Mouse (Mus musculus) olfactory bulb, adult 2 months (tissue): ENCODE results near the gene Slc39a7. TPM values are rescaled to one million over a fixed set of nuclear protein-coding genes. Genes with fewer than 3 reads are reported as not detected.

Experiments used
- H3K27ac ChIP-seq: fragments of 200-500 bp; 2 replicates; pipeline ENCODE4 v1.5.1; 2012; ENCODE audit warnings: low read depth, low read length; ENCODE audit not compliant: insufficient read depth
- H3K4me1 ChIP-seq: fragments of 200-500 bp; 2 replicates; pipeline ENCODE4 v1.6.1; 2012; ENCODE audit warnings: low read length; ENCODE audit not compliant: control insufficient read depth, insufficient read depth
- H3K4me3 ChIP-seq: fragments of 200-500 bp; 2 replicates; pipeline ENCODE4 v1.5.1; 2012; ENCODE audit warnings: mild to moderate bottlenecking, low read depth, low read length, moderate library complexity; ENCODE audit not compliant: insufficient read depth
- CTCF ChIP-seq: fragments of 200-500 bp; IDR thresholded peaks from 2 replicates; pipeline ENCODE4 v1.5.1; 2012; ENCODE audit warnings: low read depth, mild to moderate bottlenecking, low read length, moderate library complexity; ENCODE audit not compliant: insufficient read depth
- POLR2A ChIP-seq: fragments of 200-500 bp; IDR thresholded peaks from 2 replicates; pipeline ENCODE4 v1.6.1; 2012; ENCODE audit warnings: mild to moderate bottlenecking, low read depth, low read length, moderate library complexity; ENCODE audit not compliant: insufficient read depth
- WGBS: fragments of 180-500 bp; shearing (Covaris S2); methylation state at CpG from one replicate; pipeline ENCODE4 v1.1.7; 2018; 5-methylcytosine and 5-hydroxymethylcytosine counted together
- polyA plus RNA-seq: library from polyadenylated mRNA; stranded (reverse); fragments of >200 nt; gene quantifications from 2 replicates; pipeline ENCODE4 v1.2.4, GENCODE M21; 2012; ENCODE audit warnings: low replicate concordance; ENCODE audit not compliant: missing spikeins, insufficient read depth, insufficient read length

Gene Slc39a7
- polyA plus RNA-seq, 1 experiment = not detected

DNA sequence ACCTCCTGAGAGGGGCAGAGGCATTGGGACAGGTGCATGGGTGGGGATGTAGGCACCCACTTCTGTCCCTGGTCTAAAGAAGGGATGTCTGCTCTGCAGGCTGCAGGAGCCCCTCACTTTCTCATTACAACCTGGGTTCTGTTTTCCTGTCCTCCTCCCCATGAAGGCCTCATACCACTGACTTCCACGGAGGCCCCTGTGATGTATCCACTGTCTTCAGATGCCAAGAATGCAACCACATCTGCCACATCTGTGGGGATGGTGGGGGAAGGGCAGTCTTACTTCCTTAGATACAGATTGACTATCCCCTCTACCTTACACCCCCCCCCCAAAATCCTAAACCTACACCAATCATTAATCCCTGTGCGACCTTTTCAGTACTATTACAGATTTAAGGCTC is 5.3 kb downstream of the Slc39a7 start:
- 28% methylated on average over 2 of the region's 2 CpGs for WGBS
- Histone ChIP-seq H3K4me3 (no peak overlapping the region), H3K27ac (no peak overlapping the region), H3K4me1 (peaks cover 66% of the 10 kb centered on the region)
- TF ChIP-seq CTCF (no peak), POLR2A (no peak)

DNA sequence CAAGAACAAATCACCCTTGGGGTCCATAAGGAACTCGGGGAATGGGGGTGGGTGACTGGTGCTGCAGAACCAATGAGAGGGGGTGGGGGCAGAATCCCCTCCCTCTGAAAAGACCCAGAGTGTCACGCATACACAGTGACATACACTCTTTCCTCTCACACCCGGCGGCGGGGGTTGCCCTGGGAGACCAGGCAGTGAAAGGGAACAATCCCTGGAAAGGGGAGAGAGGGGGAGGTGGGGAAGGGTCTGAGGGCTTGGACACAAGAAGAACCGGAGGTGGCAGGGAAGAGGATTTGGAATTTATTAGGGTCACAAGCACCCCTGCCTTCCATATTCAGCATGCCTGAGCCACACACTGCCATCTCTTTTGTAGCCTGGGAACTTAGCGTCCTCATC is 5.7 kb downstream of the Slc39a7 start:
- Histone ChIP-seq H3K27ac (no peak overlapping the region), H3K4me1 (peaks cover 68% of the 10 kb centered on the region), H3K4me3 (no peak overlapping the region)
- WGBS = 19% methylated on average over 7 of the region's 7 CpGs
- TF ChIP-seq CTCF (no peak), POLR2A (no peak)

DNA sequence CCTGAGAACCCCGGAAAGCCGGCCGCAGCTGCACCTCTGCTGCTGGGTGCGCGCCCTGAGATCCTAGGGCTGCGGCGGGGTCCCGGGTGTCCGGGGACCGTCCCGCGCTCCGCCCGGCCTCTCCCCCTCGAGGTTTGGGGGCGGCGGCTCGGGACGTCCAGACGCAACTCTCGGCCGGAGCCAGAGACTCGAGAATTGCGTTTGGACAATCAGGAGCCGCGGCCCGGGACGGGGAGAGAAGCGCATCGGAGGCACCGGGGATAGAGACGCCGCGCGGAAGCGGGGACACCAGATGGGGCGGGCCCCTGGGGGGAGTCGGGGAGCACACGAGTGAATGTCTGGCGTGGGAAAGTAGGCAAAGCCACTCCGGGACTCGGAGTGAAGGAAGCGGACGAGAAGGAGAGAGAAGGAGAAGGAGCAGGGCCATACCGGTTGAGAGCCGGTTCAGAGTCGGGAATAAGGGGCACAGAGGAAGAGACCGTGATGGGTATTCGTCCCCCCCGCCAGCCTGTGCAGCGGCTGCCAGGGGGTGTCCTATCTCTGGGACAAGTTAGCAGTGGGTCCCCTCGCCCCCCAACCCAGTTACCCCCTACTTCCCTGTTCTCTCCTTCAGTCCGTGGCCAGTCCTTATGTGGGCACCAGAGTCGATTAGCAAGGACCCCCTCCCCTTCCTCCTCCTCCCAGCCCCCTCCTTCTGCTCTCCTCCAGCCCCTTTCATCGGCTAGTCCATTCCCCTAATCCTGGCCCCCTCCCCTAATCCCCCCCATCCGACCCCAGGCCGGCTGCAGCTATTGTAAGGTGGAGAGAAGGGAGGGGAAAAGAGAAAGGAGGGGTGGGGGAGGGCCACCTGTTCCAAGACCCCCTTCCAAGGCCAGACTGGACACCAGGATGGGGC is 6.4 kb downstream of the Slc39a7 start:
- WGBS = under 1% methylated on average over 54 of the region's 57 CpGs
- TF ChIP-seq POLR2A = no peak; the same call in 1 of the 2 replicates
- no peak for TF ChIP-seq CTCF
- H3K4me1 ChIP-seq = peaks cover 62% of the 10 kb centered on the region

DNA sequence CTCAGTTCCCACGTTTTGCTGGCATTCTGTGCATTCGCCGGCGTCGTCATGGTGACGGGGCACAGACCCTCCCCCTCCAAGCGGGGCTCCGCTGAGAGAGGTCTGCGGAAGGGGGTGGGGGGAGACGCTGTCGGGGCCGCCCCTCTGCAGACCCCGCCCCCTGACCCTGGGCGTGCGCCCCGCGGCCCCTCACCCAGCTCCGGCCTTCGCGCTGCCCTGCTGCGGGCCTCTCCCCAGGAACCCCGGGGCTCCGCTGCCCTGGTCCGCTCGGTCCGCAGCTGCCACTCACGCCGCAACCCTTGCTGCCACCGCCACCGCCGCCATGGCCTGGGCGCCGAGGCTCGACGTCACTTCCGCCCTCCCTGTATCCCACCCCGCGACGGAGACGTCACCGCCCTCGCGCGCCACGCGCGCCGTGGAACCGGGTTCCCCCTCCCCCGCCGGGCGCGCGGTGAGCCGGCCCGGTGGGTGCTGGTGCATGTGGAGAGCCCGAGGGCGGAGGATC is 7.1 kb downstream of the Slc39a7 start, which contains the start of gene Ring1:
Gene Ring1, minus strand, starts transcription at position 364 of the 505 bp plus-strand sequence.
- H3K4me1 ChIP-seq = peaks cover 55% of the 10 kb centered on the region
- peak within 1 kb of the TSS; percentile 75 for H3K4me3 ChIP-seq
- peak; percentile 95 for TF ChIP-seq POLR2A
- TF ChIP-seq CTCF = no peak
- WGBS = under 1% methylated on average over 53 of the region's 58 CpGs
- H3K27ac ChIP-seq = peak within 1 kb of the TSS; percentile 94

More for the DNA sequence above, 6.4 kb downstream of the Slc39a7 start:
- Histone ChIP-seq H3K4me3 (peak overlapping the region; percentile 75), H3K27ac (peak overlapping the region; percentile 94)

DNA sequence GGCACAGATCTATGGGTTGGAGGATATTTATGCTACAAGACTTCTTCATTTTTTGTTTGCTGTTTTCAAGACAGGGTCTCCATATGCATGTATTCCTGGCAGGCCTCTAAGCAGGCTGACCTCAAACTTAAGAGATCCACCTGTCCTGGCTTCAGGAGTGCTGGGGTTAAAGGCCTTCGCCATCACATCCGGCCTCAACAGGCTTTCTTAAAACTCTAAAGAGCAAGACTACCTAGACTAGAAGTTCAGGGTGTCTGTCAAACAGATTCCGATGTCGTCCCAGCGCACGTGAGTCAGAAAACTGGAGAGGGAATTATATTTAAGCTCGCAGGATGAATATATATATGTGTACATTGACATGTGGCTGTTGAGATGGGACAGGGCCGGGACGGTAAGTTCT is 7.8 kb downstream of the Slc39a7 start:
- TF ChIP-seq POLR2A (no peak), CTCF (no peak)
- Histone ChIP-seq H3K4me1 (peaks cover 51% of the 10 kb centered on the region), H3K27ac (0 out of 2 replicates have a peak overlapping the region, but pooled peaks have one; percentile 94), H3K4me3 (peak overlapping the region; percentile 75; the same call in 1 of the 2 replicates)
- 50% methylated on average over 9 of the region's 9 CpGs for WGBS

DNA sequence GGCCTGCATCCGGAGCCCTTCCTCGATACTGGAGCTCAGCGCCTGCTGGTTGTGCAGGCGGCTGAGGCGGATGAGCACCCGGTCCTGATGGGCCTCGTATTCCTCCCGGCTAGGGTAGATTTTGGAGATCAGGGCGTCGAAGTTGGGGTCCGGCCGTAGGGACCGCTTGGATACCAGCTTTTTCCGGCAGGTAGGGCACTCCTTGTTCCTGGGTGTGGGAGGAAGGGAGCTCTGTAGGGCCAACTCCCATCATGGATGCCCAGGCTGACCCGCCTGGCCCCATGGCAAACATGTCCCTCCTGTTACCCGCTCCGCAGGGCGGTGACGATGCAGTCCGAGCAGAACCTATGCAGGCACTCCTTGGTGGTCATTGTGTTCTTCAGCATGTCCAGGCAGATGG is 8.5 kb downstream of the Slc39a7 start:
- WGBS = 95% methylated on average over 20 of the region's 20 CpGs
- TF ChIP-seq POLR2A = no peak
- TF ChIP-seq CTCF = no peak
- peaks cover 44% of the 10 kb centered on the region for H3K4me1 ChIP-seq

DNA sequence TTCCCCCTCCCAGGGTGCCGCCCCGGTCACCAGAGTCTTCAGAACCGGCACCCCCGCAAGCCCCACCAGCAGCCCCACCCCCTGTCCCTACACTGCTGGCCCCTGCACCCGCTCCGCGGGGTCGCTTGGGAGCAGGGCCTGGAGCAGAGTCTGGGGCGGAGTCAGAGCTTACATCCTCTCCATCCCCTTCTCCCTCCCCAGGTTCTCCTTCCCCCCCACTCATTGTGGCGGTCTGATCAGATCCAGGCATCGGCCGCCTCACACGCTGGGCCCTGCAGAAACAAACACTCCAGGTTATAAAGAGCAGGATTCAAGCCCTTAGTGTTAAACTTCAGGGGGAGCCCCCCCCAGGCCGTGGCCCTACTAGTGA is 9.1 kb downstream of the Slc39a7 start:
- 95% methylated on average over 14 of the region's 14 CpGs for WGBS
- no peak overlapping the region for H3K27ac ChIP-seq
- H3K4me3 ChIP-seq = no peak overlapping the region
- H3K4me1 ChIP-seq = peaks cover 41% of the 10 kb centered on the region
- TF ChIP-seq CTCF (no peak), POLR2A (no peak)

More for the DNA sequence above, 8.5 kb downstream of the Slc39a7 start:
- Histone ChIP-seq H3K4me3 (no peak overlapping the region), H3K27ac (no peak overlapping the region)

DNA sequence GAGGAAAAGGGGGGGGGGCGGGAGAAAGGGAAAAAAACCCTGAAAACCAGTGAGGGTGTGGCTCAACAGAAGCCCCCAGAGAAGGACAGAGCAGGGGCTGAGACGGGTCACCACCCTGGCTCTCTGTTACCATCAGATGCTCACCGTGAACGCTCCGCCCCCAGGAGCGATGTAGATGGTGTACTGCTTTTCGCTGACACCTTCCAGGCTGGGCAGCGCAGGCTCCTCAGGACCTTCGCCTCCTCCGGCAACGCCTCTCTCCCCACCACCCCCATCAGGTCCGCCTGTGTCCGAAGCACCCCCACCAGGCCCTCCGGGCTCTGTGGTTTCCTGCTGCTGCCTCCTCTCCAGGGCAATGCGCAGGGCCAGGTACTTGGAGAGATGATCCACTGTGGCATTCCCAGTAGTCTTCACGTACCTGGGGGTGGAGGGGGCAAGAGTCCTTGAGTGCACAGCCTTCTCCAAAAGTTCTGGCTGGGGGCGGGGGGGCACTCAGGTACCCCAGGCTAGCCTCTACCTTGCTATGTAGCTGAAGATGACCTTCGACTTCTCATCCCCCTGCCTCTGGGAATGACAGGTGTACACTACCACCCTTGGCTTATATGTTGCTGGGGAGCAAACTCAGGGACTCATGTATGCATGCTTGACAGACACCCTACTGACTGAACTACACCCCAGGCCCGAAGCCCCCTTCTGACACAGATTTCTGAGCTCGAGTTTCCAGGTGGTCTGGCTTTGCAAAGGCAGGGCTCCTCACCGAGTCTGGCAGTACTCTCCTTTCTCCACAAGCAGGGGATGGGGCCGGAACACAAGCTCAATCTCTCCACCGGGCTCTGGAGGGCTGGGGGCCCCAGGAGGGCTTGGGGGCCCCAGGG is 9.7 kb downstream of the Slc39a7 start:
- WGBS = 94% methylated on average over 23 of the region's 23 CpGs
- H3K27ac ChIP-seq = no peak overlapping the region
- H3K4me3 ChIP-seq = no peak overlapping the region
- TF ChIP-seq CTCF (no peak), POLR2A (no peak)
- peaks cover 35% of the 10 kb centered on the region for H3K4me1 ChIP-seq
